Mouse (Mus musculus) embryonic facial prominence, embryonic 11.5 days (tissue): Measurements from ENCODE around the gene Sbf2. TPM values are rescaled to one million over a fixed set of nuclear protein-coding genes. Genes with fewer than 3 reads are reported as not detected.

Experiments
- ATAC-seq: fragments of 200-750 bp; cut with Nextera tagmentation; replicated peaks from 2 replicates; pipeline ENCODE4 v1.8.0; 2017; ENCODE audit warnings: low read depth; ENCODE audit not compliant: insufficient number of reproducible peaks, low FRiP score, low TSS enrichment
- DNase-seq: peaks from one replicate; pipeline ENCODE4 v3.0.0-alpha.2; 2015; ENCODE audit warnings: low spot score
- H3K27ac ChIP-seq: fragments of 300-500 bp; sonication (generic); replicated peaks from 2 replicates; pipeline ENCODE4 v1.5.1; 2014; ENCODE audit warnings: mild to moderate bottlenecking, low read depth, low read length, control low read depth
- H3K27me3 ChIP-seq: fragments of 300-500 bp; sonication (generic); 2 replicates; pipeline ENCODE4 v1.6.1; 2014; ENCODE audit warnings: mild to moderate bottlenecking, low read length, moderate library complexity, mixed read lengths; ENCODE audit not compliant: control insufficient read depth, insufficient read depth
- H3K36me3 ChIP-seq: fragments of 300-500 bp; sonication (generic); replicated peaks from 2 replicates; pipeline ENCODE4 v1.6.1; 2014; ENCODE audit warnings: low read depth, mild to moderate bottlenecking, low read length, moderate library complexity, mixed read lengths; ENCODE audit not compliant: control insufficient read depth, insufficient read depth
- H3K4me1 ChIP-seq: fragments of 300-500 bp; sonication (generic); 2 replicates; pipeline ENCODE4 v1.6.1; 2014; ENCODE audit warnings: low read length, mixed read lengths; ENCODE audit not compliant: control insufficient read depth, insufficient read depth
- H3K4me2 ChIP-seq: fragments of 300-500 bp; sonication (generic); 2 replicates; pipeline ENCODE4 v1.6.1; 2014; ENCODE audit warnings: low read depth, mild to moderate bottlenecking, control low read depth, low read length, moderate library complexity
- H3K4me3 ChIP-seq: fragments of 300-500 bp; sonication (generic); 2 replicates; pipeline ENCODE4 v1.5.1; 2014; ENCODE audit warnings: low read depth, low read length, control low read depth
- H3K9ac ChIP-seq: fragments of 300-500 bp; sonication (generic); replicated peaks from 2 replicates; pipeline ENCODE4 v1.6.1; 2014; ENCODE audit warnings: mild to moderate bottlenecking, control low read depth, low read length
- H3K9me3 ChIP-seq: fragments of 300-500 bp; sonication (generic); replicated peaks from 2 replicates; pipeline ENCODE4 v1.6.1; 2016; ENCODE audit warnings: mild to moderate bottlenecking, low read length, inconsistent platforms, mixed read lengths; ENCODE audit not compliant: control insufficient read depth
- WGBS: fragments of 180-500 bp; shearing (Covaris S2); extraction: QIAGEN DNeasy Blood & Tissue Kit; methylation state at CpG from one replicate; pipeline ENCODE4 v1.1.7; 2014; 5-methylcytosine and 5-hydroxymethylcytosine counted together
- polyA plus RNA-seq: library from polyadenylated mRNA; unstranded; fragments of >200 nt; fragmentation: Nextera tagmentation; extraction: Ambion mirVana; gene quantifications from 2 replicates; pipeline ENCODE4 v1.2.1, GENCODE M21; 2014

The Sbf2 gene
- polyA plus RNA-seq, 1 experiment from 2014 or later: 25.4 TPM

DNA sequence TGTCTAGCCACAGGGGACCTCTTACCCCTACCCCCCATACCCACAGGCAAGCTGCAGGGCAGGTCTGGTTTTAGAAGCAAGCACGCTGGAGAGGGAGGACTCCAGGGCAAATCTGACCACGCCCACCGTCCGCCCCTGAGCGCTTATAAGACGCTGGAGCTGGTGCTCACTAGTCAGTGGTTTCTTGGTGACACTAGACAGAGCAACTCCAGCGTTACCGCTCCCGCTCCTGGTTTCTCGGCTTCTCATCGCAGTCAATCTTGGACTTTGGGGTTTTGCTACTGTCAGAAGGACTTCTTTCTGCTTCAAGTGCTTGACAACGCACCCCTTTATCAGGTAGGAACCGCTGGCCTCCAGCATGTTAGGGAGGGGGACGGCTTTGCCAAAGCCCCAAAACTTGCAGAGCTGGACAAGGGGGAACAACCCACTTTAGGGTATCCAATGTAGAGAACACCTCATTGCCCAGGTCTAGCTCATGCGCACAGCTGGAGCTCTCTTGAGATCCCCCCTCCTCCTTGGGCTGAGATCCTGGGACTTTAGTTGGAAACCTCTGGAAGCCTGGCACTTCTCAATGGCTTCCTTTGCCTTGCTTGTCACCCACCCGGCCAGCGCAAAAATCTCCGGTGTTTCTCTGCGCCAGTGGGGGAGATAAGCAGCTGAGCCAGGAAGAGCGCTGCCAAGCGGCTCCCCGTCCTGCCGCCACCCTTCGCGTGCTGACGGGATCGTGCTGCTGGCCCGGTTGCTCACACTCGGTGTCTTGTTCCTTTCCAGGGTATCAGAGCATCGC is 13.0 kb upstream of the Sbf2 start, which contains the start of gene Adm:
Adm (plus strand) TSS at position 176 of the 787 bp plus-strand sequence.
- H3K27me3 ChIP-seq: peaks cover 46% of the 10 kb centered on the region
- H3K4me3 ChIP-seq: peak within 1 kb of the TSS; percentile 34
- H3K36me3 ChIP-seq: no peaks in the 10 kb centered on the region
- H3K9me3 ChIP-seq: no peaks in the 10 kb centered on the region
- DNase-seq (peak; percentile 81), ATAC-seq (0 out of 2 replicates have a peak, but pooled peaks have one; percentile 45)
- H3K4me1 ChIP-seq: peaks cover 12% of the 10 kb centered on the region
- no peak within 1 kb of the TSS for H3K27ac ChIP-seq
- peak within 1 kb of the TSS; percentile 59 for H3K4me2 ChIP-seq
- 1% methylated on average over 30 of the region's 30 CpGs for WGBS
- H3K9ac ChIP-seq: no peak within 1 kb of the TSS; the same call in 1 of the 2 replicates

DNA sequence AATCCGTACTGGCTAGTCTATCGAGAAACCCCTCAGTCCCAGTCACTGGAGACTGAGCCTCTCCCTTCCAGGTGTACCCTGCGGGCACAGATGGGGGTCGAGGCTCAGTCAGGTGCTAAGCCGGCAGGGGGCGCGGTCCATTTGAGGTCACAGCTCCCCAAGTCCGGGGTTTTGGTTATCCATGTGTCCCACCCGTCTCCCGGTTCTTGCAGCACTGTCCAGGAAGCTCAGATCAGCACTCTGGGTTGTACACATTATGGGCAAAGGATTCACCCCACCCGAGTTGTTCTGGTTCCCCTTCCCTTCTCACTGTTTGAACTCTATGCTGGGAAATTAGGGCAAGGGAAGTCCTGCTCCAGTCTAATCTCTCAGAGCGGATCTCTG is 12.4 kb upstream of the Sbf2 start:
- peaks cover 12% of the 10 kb centered on the region for H3K4me1 ChIP-seq
- peaks cover 46% of the 10 kb centered on the region for H3K27me3 ChIP-seq
- DNase-seq (peak; percentile 36), ATAC-seq (no peak)
- no peak overlapping the region; the same call in 1 of the 2 replicates for H3K4me2 ChIP-seq
- H3K4me3 ChIP-seq: no peak overlapping the region
- H3K27ac ChIP-seq: no peak overlapping the region
- H3K9ac ChIP-seq: no peak overlapping the region
- no peaks in the 10 kb centered on the region for H3K36me3 ChIP-seq
- under 1% methylated on average over 12 of the region's 12 CpGs for WGBS
- no peaks in the 10 kb centered on the region for H3K9me3 ChIP-seq

DNA sequence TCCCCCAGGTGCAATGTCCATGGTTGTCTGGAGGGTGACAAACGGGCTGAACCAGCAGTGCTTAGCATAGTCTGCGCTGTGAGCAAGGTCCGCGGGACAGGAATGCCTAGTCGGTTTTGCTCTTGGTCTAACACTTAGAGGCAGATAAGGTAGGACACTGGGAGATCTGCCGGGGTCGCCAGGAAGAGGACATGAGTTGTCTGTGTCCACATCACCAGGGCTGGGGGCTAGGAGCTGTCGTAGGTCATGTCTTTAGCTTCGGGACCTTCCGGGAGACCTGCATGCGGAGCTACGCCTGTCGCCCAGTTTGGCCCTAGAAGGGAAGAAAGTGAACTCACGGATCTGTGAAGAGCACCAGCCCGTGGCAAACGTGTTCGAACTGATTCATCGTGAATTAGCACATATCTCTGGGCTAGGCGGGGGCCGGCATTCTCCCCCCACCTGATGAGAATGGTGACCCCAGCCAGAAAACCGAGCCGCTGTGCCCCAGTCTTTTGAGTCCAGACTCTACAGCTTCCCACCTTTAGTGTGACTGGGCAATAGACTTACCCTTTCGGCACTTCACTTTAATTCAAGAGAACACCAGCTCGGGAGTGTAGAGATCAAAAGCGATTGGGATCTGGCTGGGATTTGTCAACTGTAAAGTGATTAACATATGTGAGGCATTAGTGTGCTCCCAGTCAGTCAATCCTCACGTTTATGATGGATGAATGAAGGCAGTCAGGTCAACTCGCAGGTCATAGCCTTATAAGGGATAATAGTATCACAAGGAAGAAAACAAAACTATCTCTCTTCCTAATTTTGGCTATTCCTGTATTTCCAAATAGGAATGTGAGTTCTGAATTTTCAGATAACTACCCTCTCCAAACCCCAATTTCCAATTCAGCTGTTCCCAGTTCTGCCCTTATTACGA is 11.7 kb upstream of the Sbf2 start:
- Histone ChIP-seq H3K4me1 (peaks cover 12% of the 10 kb centered on the region), H3K4me3 (0 out of 2 replicates have a peak overlapping the region, but pooled peaks have one; percentile 3), H3K9me3 (no peaks in the 10 kb centered on the region), H3K27me3 (peaks cover 46% of the 10 kb centered on the region), H3K9ac (no peak overlapping the region; the same call in 1 of the 2 replicates), H3K27ac (no peak overlapping the region), H3K4me2 (peak overlapping the region; percentile 21), H3K36me3 (no peaks in the 10 kb centered on the region)
- WGBS: 3% methylated on average over 28 of the region's 28 CpGs
- DNase-seq (peak; percentile 23), ATAC-seq (no peak)

DNA sequence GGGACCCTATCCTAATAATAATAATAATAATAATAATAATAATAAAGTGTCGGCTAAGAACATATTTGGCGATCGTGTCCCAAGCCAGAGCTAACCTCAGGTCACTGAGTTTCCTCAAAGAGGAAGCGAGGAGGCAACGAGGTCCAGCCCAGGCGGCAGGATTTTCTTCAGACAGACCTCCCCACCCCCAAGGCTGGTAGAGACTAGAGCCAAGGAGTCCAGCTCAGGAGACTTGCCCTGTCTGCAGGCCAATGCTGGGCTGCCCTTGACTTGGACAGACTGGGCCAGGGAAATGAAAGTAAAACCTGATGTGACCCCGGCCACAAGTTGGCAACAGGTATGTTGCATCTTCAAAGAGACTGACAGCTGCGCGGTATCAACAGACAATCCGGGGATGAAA is 10.8 kb upstream of the Sbf2 start:
- Histone ChIP-seq H3K27me3 (peaks cover 42% of the 10 kb centered on the region), H3K4me3 (no peak overlapping the region), H3K27ac (no peak overlapping the region), H3K4me2 (no peak overlapping the region), H3K9me3 (no peaks in the 10 kb centered on the region), H3K36me3 (no peaks in the 10 kb centered on the region), H3K4me1 (peaks cover 9% of the 10 kb centered on the region; the same call in 1 of the 2 replicates), H3K9ac (no peak overlapping the region)
- DNase-seq: no peak
- 54% methylated on average over 10 of the region's 10 CpGs for WGBS
- ATAC-seq: no peak

DNA sequence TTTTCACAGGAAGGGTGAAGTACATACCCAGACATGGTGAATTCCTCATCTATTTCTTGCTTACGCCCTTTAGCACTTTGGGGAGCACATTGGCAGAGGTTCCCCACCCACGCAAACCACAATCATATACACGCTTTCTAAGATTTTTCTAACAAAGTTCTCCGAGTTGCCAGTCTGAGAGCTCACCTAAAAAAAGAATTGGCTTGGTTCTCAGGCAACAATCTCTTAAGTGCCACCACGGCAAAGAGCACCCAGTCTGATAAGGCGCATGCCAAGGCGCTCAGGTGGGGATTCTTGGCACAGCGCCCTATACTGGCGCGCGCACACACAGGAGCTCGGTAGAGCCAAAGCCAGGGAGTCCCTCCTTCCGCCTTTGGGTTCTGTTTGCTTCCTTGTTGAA is 10.2 kb upstream of the Sbf2 start:
- DNase-seq: no peak
- ATAC-seq: no peak
- WGBS: 84% methylated on average over 13 of the region's 13 CpGs
- H3K4me2 ChIP-seq: no peak overlapping the region
- no peak overlapping the region for H3K4me3 ChIP-seq
- H3K9ac ChIP-seq: no peak overlapping the region
- no peaks in the 10 kb centered on the region for H3K9me3 ChIP-seq
- no peak overlapping the region for H3K27ac ChIP-seq
- H3K36me3 ChIP-seq: no peaks in the 10 kb centered on the region
- peaks cover 9% of the 10 kb centered on the region; the same call in 1 of the 2 replicates for H3K4me1 ChIP-seq
- peaks cover 42% of the 10 kb centered on the region for H3K27me3 ChIP-seq

DNA sequence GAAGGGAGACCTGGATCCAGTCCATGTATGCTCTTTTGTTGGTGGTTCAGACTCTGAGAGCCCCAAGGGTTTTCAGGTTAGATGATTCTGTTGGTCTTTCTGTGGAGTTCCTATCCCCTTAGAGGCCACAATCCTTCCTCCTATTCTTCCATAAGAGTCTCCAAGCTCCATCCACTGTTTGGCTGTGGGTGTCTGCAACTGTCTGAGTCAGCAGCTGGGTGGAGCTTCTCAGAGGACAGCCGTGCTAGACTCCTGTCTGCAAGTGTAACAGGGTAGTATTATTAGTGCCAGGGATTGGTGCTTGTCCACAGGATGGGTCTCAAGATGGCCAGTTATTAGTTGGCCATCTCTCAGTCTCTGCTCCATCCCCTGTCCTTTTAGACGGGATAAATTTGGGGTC is 9.3 kb upstream of the Sbf2 start:
- no peak overlapping the region for H3K9ac ChIP-seq
- no peaks in the 10 kb centered on the region for H3K36me3 ChIP-seq
- H3K4me3 ChIP-seq: no peak overlapping the region
- H3K9me3 ChIP-seq: no peaks in the 10 kb centered on the region
- H3K4me1 ChIP-seq: peaks cover 9% of the 10 kb centered on the region; the same call in 1 of the 2 replicates
- DNase-seq: no peak
- 61% methylated on average over 2 of the region's 2 CpGs for WGBS
- H3K27me3 ChIP-seq: peaks cover 39% of the 10 kb centered on the region
- no peak overlapping the region for H3K4me2 ChIP-seq
- H3K27ac ChIP-seq: no peak overlapping the region
- ATAC-seq: no peak

DNA sequence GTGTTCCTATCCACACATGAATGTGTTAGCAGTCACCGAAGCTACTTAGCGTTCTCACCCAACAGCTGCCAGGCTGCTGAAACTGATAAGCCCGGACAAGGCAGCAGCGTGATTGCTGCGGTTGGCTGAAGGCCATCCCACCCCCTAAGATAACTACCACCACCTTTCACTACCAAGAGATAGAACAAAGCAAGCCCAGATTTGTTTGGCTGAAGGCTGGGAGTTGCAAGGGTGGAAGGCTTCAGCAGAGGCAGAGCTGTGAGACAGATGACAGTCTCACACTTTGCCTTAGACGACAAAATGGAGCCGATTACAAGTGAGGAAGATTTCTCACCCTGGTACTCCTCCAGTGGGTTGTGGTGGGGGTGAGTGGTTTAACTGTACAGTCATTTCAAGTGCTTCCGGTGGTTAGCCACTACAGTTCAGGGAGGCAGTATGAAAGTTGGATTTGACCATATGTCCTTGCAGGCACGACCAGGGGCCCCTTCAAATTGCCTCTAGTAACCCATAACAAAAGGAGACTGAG is 4.4 kb upstream of the Sbf2 start:
- Histone ChIP-seq H3K4me3 (no peak overlapping the region), H3K27me3 (no peaks in the 10 kb centered on the region), H3K9me3 (no peaks in the 10 kb centered on the region), H3K4me1 (no peaks in the 10 kb centered on the region), H3K36me3 (no peaks in the 10 kb centered on the region), H3K9ac (no peak overlapping the region), H3K4me2 (no peak overlapping the region), H3K27ac (no peak overlapping the region)
- 52% methylated on average over 9 of the region's 9 CpGs for WGBS
- DNase-seq (no peak), ATAC-seq (no peak)
